Mouse (Mus musculus): ENCODE results near the gene Zfp217. TPM values are rescaled to one million over a fixed set of nuclear protein-coding genes. Genes with fewer than 3 reads are reported as not detected.
A peak's percentile ranks its signal among the peaks of the same experiment; 100 is the strongest.

The Zfp217 gene
- polyA plus RNA-seq, 2 experiments = 2.3 to 4.8 TPM

DNA sequence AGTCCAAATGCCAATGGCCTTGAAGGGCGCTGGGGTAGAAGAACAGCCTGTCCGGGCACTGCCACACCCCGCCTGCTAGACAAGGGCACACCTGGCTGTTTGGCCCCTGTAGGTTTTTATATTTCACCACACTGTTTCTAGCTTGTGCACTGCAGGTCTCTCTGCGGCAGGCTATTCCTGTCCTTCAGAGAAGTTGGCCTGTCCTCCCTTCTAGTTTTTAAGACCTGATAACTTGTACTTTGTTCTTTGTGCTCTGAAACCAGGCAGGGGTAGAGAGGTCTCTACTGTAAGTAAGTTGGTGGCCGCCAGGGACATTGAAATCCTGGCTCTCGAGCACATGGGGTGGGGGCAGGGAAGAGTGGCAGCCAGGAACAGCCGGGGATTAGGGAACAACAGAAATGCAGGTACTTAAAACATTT lies 44.8 kb upstream of the Zfp217 start:
- Histone ChIP-seq H3K4me2 (ENCODE audit: low read depth) (peak overlapping the region; percentile 63), H3K27me3 (ENCODE audit: control insufficient read depth, insufficient read depth, low read length) (no peaks in the 10 kb centered on the region), H3K9me3 (ENCODE audit: control insufficient read depth, low read length) (no peaks in the 10 kb centered on the region), H3K9ac (replicated peaks) (peak overlapping the region; percentile 44; the same call in 1 of the 2 replicates), H3K4me1 (replicated peaks; ENCODE audit: control insufficient read depth in 2 of 2, insufficient read depth in 2 of 2, low read length in 1 of 2) (peaks cover 5 to 16% of the 10 kb centered on the region in 2 experiments; a peak in 3 of 4 replicates), H3K27ac (peak overlapping the region; percentile 42), H3K4me3 (ENCODE audit: insufficient read depth in 1 of 2, low read depth in 2 of 2, low read length in 2 of 2) (peak overlapping the region in 1 of 2 experiments; percentile 30; a peak in 1 of 4 replicates), H3K36me3 (replicated peaks; ENCODE audit: control insufficient read depth, insufficient read depth, low read depth) (no peaks in the 10 kb centered on the region)
- DNase-seq (ENCODE audit: low read depth in 3 of 3, low spot score in 3 of 3) (no peak), ATAC-seq (ENCODE audit: insufficient read depth) (peak; percentile 71)
- TF ChIP-seq CTCF (IDR thresholded peaks at IDR 0.05; ENCODE audit: low read depth) (0 out of 2 replicates have a peak, but pooled peaks have one; percentile 33), EP300 (IDR thresholded peaks at IDR 0.05; ENCODE audit: low read depth) (no peak)
- 7% methylated on average over 7 of the region's 7 CpGs for WGBS (ENCODE audit: insufficient replicate concordance)

DNA sequence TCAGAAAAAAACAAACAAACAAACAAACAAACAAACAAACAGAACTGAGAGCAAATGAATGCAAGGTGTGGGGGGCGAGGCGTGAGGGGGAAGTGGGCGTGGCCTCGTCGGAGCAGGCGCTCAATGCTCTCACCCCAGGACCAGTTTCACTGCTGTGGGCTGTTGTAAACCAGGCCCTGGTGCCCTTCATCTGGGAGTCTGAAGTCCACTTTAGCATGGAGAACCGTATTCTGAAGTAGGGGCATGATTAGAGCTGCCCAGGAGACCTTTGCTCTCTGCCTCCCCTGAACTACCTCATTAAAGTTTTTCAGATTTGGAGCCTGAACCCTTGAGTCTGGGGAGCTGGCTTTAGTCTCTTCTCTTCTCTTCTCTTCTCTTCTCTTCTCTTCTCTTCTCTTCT lies 40.8 kb upstream of the Zfp217 start:
- H3K4me3 ChIP-seq (ENCODE audit: insufficient read depth in 1 of 2, low read depth in 2 of 2, low read length in 2 of 2) = no peak overlapping the region
- DNase-seq (ENCODE audit: low read depth in 3 of 3, low spot score in 3 of 3) (no peak), ATAC-seq (ENCODE audit: insufficient read depth) (no peak)
- H3K27ac ChIP-seq = no peak overlapping the region
- no peaks in the 10 kb centered on the region for H3K36me3 ChIP-seq (replicated peaks; ENCODE audit: control insufficient read depth, insufficient read depth, low read depth)
- H3K9me3 ChIP-seq (ENCODE audit: control insufficient read depth, low read length) = no peaks in the 10 kb centered on the region
- H3K4me1 ChIP-seq (replicated peaks; ENCODE audit: control insufficient read depth in 2 of 2, insufficient read depth in 2 of 2, low read length in 1 of 2) = peaks cover 4 to 23% of the 10 kb centered on the region in 2 experiments; a peak in 3 of 4 replicates
- WGBS (ENCODE audit: insufficient replicate concordance) = 76% methylated on average over 7 of the region's 7 CpGs
- H3K27me3 ChIP-seq (ENCODE audit: control insufficient read depth, insufficient read depth, low read length) = no peaks in the 10 kb centered on the region
- H3K9ac ChIP-seq (replicated peaks) = no peak overlapping the region
- no peak for TF ChIP-seq EP300 (IDR thresholded peaks at IDR 0.05; ENCODE audit: low read depth)
- no peak for TF ChIP-seq CTCF (IDR thresholded peaks at IDR 0.05; ENCODE audit: low read depth)
- no peak overlapping the region for H3K4me2 ChIP-seq (ENCODE audit: low read depth)

DNA sequence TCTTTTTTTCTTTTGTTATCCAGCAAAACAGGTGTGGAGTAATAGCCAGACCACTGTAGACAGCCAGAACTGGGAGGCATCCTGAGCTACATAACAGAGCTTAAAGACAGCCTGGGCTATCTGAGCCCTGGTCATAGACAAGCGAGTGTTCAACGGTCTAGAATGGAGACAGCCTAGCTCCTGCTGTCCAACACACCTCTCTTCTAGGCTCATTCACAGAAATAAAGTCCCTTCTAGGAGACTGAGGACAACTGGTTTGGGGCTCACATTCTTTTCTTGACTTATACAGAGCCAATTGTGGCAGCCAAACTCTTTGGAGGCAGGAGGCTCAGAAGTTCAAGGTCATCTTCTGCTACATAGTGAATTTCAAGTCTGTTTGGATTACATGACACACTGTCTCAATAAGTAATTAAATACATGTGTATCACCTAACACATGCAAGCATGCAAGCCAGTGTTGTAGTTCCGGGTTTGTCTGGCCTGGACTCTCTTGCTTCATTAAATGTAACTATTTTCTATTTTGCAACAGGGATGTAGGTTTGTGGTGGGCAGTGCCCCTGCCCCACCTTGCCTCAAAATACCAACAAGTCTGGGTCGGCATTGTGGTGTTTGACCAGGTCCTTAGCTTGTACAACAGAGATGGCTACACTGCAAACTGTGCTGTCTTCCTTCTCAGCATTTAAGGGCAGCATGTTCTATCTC lies 37.4 kb upstream of the Zfp217 start:
- Histone ChIP-seq H3K9me3 (ENCODE audit: control insufficient read depth, low read length) (no peaks in the 10 kb centered on the region), H3K36me3 (replicated peaks; ENCODE audit: control insufficient read depth, insufficient read depth, low read depth) (no peaks in the 10 kb centered on the region), H3K4me2 (ENCODE audit: low read depth) (peak overlapping the region; percentile 77), H3K4me3 (ENCODE audit: insufficient read depth in 1 of 2, low read depth in 2 of 2, low read length in 2 of 2) (peak overlapping the region; percentile 44 to 50; a peak in 3 of 4 replicates), H3K27ac (peak overlapping the region; percentile 31), H3K9ac (replicated peaks) (peak overlapping the region; percentile 53), H3K4me1 (replicated peaks; ENCODE audit: control insufficient read depth in 2 of 2, insufficient read depth in 2 of 2, low read length in 1 of 2) (peaks cover 0 to 13% of the 10 kb centered on the region in 2 experiments; a peak in 2 of 4 replicates), H3K27me3 (ENCODE audit: control insufficient read depth, insufficient read depth, low read length) (no peaks in the 10 kb centered on the region)
- no peak for DNase-seq (ENCODE audit: low read depth in 3 of 3, low spot score in 3 of 3)
- WGBS (ENCODE audit: insufficient replicate concordance) = 35% methylated on average over 4 of the region's 4 CpGs
- TF ChIP-seq EP300 (IDR thresholded peaks at IDR 0.05; ENCODE audit: low read depth) = no peak
- TF ChIP-seq CTCF (IDR thresholded peaks at IDR 0.05; ENCODE audit: low read depth) = no peak
- ATAC-seq (ENCODE audit: insufficient read depth) = 0 out of 2 replicates have a peak, but pooled peaks have one; percentile 21

DNA sequence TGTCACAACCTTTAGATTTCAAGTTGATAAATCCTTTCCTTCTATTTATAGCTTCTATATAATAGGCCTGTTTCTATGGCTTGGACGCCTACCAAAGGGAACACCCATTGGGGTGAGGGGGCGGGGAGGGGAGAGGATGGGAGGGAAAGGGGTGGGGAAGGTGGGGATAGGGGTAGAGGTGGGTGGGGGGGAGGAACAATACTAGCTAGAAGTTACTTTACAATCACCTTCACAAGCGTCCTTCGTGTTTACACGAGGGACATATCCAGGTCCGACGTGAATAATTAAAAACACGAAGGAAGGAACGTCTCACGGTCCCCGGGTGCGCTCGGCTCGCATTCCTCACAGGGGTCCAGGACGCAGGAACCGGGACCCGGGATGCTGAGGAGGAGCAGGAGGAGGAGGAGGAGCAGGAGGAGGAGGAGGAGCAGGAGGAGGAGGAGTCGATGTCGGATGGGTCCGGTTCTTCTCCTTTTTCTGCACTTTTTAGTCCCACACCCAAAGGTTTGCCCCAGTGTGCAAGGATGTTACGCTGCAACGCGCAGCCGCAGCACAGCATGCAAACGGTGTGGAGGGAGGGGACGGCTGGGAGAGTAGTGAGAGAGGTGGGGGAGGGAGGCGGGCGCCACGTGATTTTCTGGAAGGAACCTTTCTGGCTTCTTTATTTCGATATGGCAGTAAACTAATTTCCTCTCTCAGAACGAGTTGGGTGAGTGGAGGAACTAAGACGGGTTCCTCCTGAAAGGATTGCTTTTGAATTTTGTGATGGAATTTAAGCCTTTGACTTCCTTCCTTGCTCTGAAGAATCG lies 36.5 kb upstream of the Zfp217 start:
- H3K4me2 ChIP-seq (ENCODE audit: low read depth) = peak overlapping the region; percentile 77
- peak overlapping the region; percentile 50 to 67 for H3K4me3 ChIP-seq (ENCODE audit: insufficient read depth in 1 of 2, low read depth in 2 of 2, low read length in 2 of 2)
- TF ChIP-seq CTCF (IDR thresholded peaks at IDR 0.05; ENCODE audit: low read depth) (no peak), EP300 (IDR thresholded peaks at IDR 0.05; ENCODE audit: low read depth) (no peak)
- no peaks in the 10 kb centered on the region for H3K36me3 ChIP-seq (replicated peaks; ENCODE audit: control insufficient read depth, insufficient read depth, low read depth)
- DNase-seq (ENCODE audit: low read depth in 3 of 3, low spot score in 3 of 3) (peak in 2 of 3 experiments; percentile 58 to 60), ATAC-seq (ENCODE audit: insufficient read depth) (peak; percentile 87)
- under 1% methylated on average over 33 of the region's 33 CpGs for WGBS (ENCODE audit: insufficient replicate concordance)
- H3K9me3 ChIP-seq (ENCODE audit: control insufficient read depth, low read length) = no peaks in the 10 kb centered on the region
- no peaks in the 10 kb centered on the region for H3K27me3 ChIP-seq (ENCODE audit: control insufficient read depth, insufficient read depth, low read length)
- H3K4me1 ChIP-seq (replicated peaks; ENCODE audit: control insufficient read depth in 2 of 2, insufficient read depth in 2 of 2, low read length in 1 of 2) = peaks cover 0 to 16% of the 10 kb centered on the region in 2 experiments; a peak in 2 of 4 replicates
- H3K9ac ChIP-seq (replicated peaks) = peak overlapping the region; percentile 53
- peak overlapping the region; percentile 31 for H3K27ac ChIP-seq

DNA sequence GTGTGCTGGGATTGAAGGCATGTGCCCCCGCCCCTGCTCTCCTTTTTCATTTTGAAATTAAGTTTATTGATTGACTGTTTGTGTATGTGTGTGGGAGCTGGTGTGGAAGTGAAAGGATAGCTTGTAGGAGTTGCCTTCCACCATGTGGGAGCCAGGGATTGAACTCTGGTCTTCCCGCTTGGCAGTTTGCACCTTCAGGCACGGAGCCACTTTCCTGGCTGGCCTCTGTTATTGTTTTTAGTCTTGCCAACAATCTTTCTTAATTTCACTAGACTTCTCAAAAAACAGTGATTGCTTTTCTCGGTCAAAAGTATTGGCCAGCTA lies 35.9 kb upstream of the Zfp217 start:
- peak overlapping the region in 1 of 2 experiments; percentile 50; a peak in 2 of 4 replicates for H3K4me3 ChIP-seq (ENCODE audit: insufficient read depth in 1 of 2, low read depth in 2 of 2, low read length in 2 of 2)
- ATAC-seq (ENCODE audit: insufficient read depth) (no peak), DNase-seq (ENCODE audit: low read depth in 3 of 3, low spot score in 3 of 3) (no peak)
- peaks cover 0 to 17% of the 10 kb centered on the region in 2 experiments; a peak in 2 of 4 replicates for H3K4me1 ChIP-seq (replicated peaks; ENCODE audit: control insufficient read depth in 2 of 2, insufficient read depth in 2 of 2, low read length in 1 of 2)
- H3K36me3 ChIP-seq (replicated peaks; ENCODE audit: control insufficient read depth, insufficient read depth, low read depth) = no peaks in the 10 kb centered on the region
- H3K4me2 ChIP-seq (ENCODE audit: low read depth) = peak overlapping the region; percentile 77
- no peaks in the 10 kb centered on the region for H3K27me3 ChIP-seq (ENCODE audit: control insufficient read depth, insufficient read depth, low read length)
- TF ChIP-seq CTCF (IDR thresholded peaks at IDR 0.05; ENCODE audit: low read depth) = no peak
- no peak for TF ChIP-seq EP300 (IDR thresholded peaks at IDR 0.05; ENCODE audit: low read depth)
- H3K9ac ChIP-seq (replicated peaks) = no peak overlapping the region
- 62% methylated on average over 4 of the region's 4 CpGs for WGBS (ENCODE audit: insufficient replicate concordance)
- no peak overlapping the region for H3K27ac ChIP-seq
- no peaks in the 10 kb centered on the region for H3K9me3 ChIP-seq (ENCODE audit: control insufficient read depth, low read length)
